Mouse (Mus musculus): ENCODE results near the gene Il17re. TPM values are rescaled to one million over a fixed set of nuclear protein-coding genes. Genes with fewer than 3 reads are reported as not detected.

Il17re gene
- polyA plus RNA-seq (2015; fragmentation: Nextera tagmentation; extraction: Ambion mirVana) = 0.13 TPM in 1 of 2 replicates, not detected in the other

GRCm38 (mm10) chr6:113457952-113458534 lies at the start of gene Il17re:
Gene Il17re, plus strand, starts transcription at chr6:113458484.
- H3K9me3 ChIP-seq = no peaks in the 10 kb centered on the region

GRCm38 (mm10) chr6:113410001-113410400 lies 48.3 kb upstream of the Il17re start:
- 79% methylated on average over 1 of the region's 1 CpGs for WGBS
- Histone ChIP-seq H3K4me1 (replicated peaks) (no peaks in the 10 kb centered on the region), H3K4me2 (replicated peaks) (no peak overlapping the region), H3K9ac (replicated peaks) (no peak overlapping the region), H3K27me3 (no peaks in the 10 kb centered on the region), H3K4me3 (replicated peaks) (no peak overlapping the region), H3K27ac (no peak overlapping the region), H3K36me3 (peaks cover 59% of the 10 kb centered on the region), H3K9me3 (no peaks in the 10 kb centered on the region)
- ATAC-seq = no peak

More at GRCm38 (mm10) chr6:113457952-113458534, at the start of gene Il17re:
- no peak within 1 kb of the TSS for H3K9ac ChIP-seq (replicated peaks)
- no peak within 1 kb of the TSS for H3K4me3 ChIP-seq (replicated peaks)
- H3K4me1 ChIP-seq (replicated peaks) = no peaks in the 10 kb centered on the region
- no peaks in the 10 kb centered on the region for H3K36me3 ChIP-seq
- H3K27me3 ChIP-seq = no peaks in the 10 kb centered on the region; the same call in 1 of the 2 replicates
- H3K27ac ChIP-seq = no peak within 1 kb of the TSS
- H3K4me2 ChIP-seq (replicated peaks) = no peak within 1 kb of the TSS
- no peak for ATAC-seq
- 86% methylated on average over 10 of the region's 10 CpGs for WGBS

GRCm38 (mm10) chr6:113416416-113416815 lies 41.9 kb upstream of the Il17re start:
- ATAC-seq = no peak
- WGBS = 94% methylated on average over 5 of the region's 5 CpGs
- H3K4me3 ChIP-seq (replicated peaks) = no peak overlapping the region
- peaks cover 24% of the 10 kb centered on the region for H3K4me1 ChIP-seq (replicated peaks)
- no peak overlapping the region for H3K9ac ChIP-seq (replicated peaks)
- no peak overlapping the region for H3K4me2 ChIP-seq (replicated peaks)
- H3K27me3 ChIP-seq = no peaks in the 10 kb centered on the region
- no peaks in the 10 kb centered on the region for H3K9me3 ChIP-seq
- no peak overlapping the region for H3K27ac ChIP-seq
- peaks cover 42% of the 10 kb centered on the region for H3K36me3 ChIP-seq

- no peaks in the 10 kb centered on the region for H3K27me3 ChIP-seq
- peak overlapping the region; percentile 68 for H3K4me3 ChIP-seq (replicated peaks)
- peaks cover 24% of the 10 kb centered on the region for H3K4me1 ChIP-seq (replicated peaks)
- no peaks in the 10 kb centered on the region for H3K9me3 ChIP-seq
- H3K9ac ChIP-seq (replicated peaks) = peak overlapping the region; percentile 83
- 16% methylated on average over 16 of the region's 16 CpGs for WGBS
- peak overlapping the region; percentile 82 for H3K4me2 ChIP-seq (replicated peaks)
- peaks cover 30% of the 10 kb centered on the region for H3K36me3 ChIP-seq
- ATAC-seq = peak; percentile 74
- H3K27ac ChIP-seq = no peak overlapping the region
These were observed 39.7 kb upstream of the Il17re start for GRCm38 (mm10) chr6:113418441-113419198.

- Histone ChIP-seq H3K9me3 (no peaks in the 10 kb centered on the region), H3K36me3 (peaks cover 24% of the 10 kb centered on the region), H3K9ac (replicated peaks) (peak within 1 kb of the TSS; percentile 83), H3K27ac (no peak within 1 kb of the TSS), H3K4me2 (replicated peaks) (peak within 1 kb of the TSS; percentile 82), H3K4me3 (replicated peaks) (peak within 1 kb of the TSS; percentile 68), H3K27me3 (no peaks in the 10 kb centered on the region), H3K4me1 (replicated peaks) (peaks cover 24% of the 10 kb centered on the region)
- ATAC-seq = peak; percentile 98
- under 1% methylated on average over 25 of the region's 25 CpGs for WGBS
These were observed 39.1 kb upstream of the Il17re start, which contains the start of gene Rpusd3 for GRCm38 (mm10) chr6:113419199-113419587. Gene Rpusd3, minus strand, starts transcription at chr6:113419340.

GRCm38 (mm10) chr6:113423000-113423399 lies 35.3 kb upstream of the Il17re start:
- H3K27me3 ChIP-seq = no peaks in the 10 kb centered on the region
- 87% methylated on average over 4 of the region's 4 CpGs for WGBS
- H3K4me3 ChIP-seq (replicated peaks) = no peak overlapping the region
- H3K9me3 ChIP-seq = no peaks in the 10 kb centered on the region
- no peak overlapping the region for H3K27ac ChIP-seq
- no peaks in the 10 kb centered on the region for H3K36me3 ChIP-seq
- no peak overlapping the region for H3K9ac ChIP-seq (replicated peaks)
- no peak overlapping the region for H3K4me2 ChIP-seq (replicated peaks)
- no peak for ATAC-seq
- peaks cover 12% of the 10 kb centered on the region for H3K4me1 ChIP-seq (replicated peaks)

GRCm38 (mm10) chr6:113424187-113424586 lies 34.1 kb upstream of the Il17re start:
- Histone ChIP-seq H3K36me3 (no peaks in the 10 kb centered on the region), H3K27me3 (no peaks in the 10 kb centered on the region), H3K4me2 (replicated peaks) (no peak overlapping the region), H3K4me1 (replicated peaks) (peaks cover 4% of the 10 kb centered on the region), H3K4me3 (replicated peaks) (no peak overlapping the region), H3K9ac (replicated peaks) (no peak overlapping the region), H3K27ac (no peak overlapping the region), H3K9me3 (no peaks in the 10 kb centered on the region)
- WGBS = 85% methylated on average over 7 of the region's 7 CpGs
- ATAC-seq = no peak

- H3K4me3 ChIP-seq (replicated peaks) = no peak overlapping the region
- H3K27ac ChIP-seq = no peak overlapping the region
- H3K36me3 ChIP-seq = no peaks in the 10 kb centered on the region
- no peaks in the 10 kb centered on the region for H3K27me3 ChIP-seq
- no peak for ATAC-seq
- no peak overlapping the region for H3K9ac ChIP-seq (replicated peaks)
- no peaks in the 10 kb centered on the region for H3K9me3 ChIP-seq
- WGBS = 90% methylated on average over 4 of the region's 4 CpGs
- H3K4me1 ChIP-seq (replicated peaks) = no peaks in the 10 kb centered on the region
- no peak overlapping the region for H3K4me2 ChIP-seq (replicated peaks)
These were observed 31.6 kb upstream of the Il17re start for GRCm38 (mm10) chr6:113426696-113427095.

- Histone ChIP-seq H3K36me3 (no peaks in the 10 kb centered on the region), H3K27me3 (no peaks in the 10 kb centered on the region), H3K4me1 (replicated peaks) (no peaks in the 10 kb centered on the region), H3K27ac (no peak overlapping the region), H3K9ac (replicated peaks) (no peak overlapping the region), H3K4me2 (replicated peaks) (no peak overlapping the region), H3K9me3 (no peaks in the 10 kb centered on the region), H3K4me3 (replicated peaks) (no peak overlapping the region)
- ATAC-seq = no peak
- 65% methylated on average over 3 of the region's 3 CpGs for WGBS
These were observed 30.9 kb upstream of the Il17re start for GRCm38 (mm10) chr6:113427397-113427796.

- no peak for ATAC-seq
- Histone ChIP-seq H3K4me1 (replicated peaks) (no peaks in the 10 kb centered on the region), H3K9me3 (no peaks in the 10 kb centered on the region), H3K36me3 (no peaks in the 10 kb centered on the region), H3K9ac (replicated peaks) (no peak overlapping the region), H3K4me3 (replicated peaks) (no peak overlapping the region), H3K4me2 (replicated peaks) (no peak overlapping the region), H3K27me3 (no peaks in the 10 kb centered on the region), H3K27ac (no peak overlapping the region)
- WGBS = 95% methylated on average over 16 of the region's 16 CpGs
These were observed 30.3 kb upstream of the Il17re start for GRCm38 (mm10) chr6:113428006-113428405.

- Histone ChIP-seq H3K4me1 (replicated peaks) (no peaks in the 10 kb centered on the region), H3K4me2 (replicated peaks) (no peak overlapping the region), H3K9ac (replicated peaks) (no peak overlapping the region), H3K4me3 (replicated peaks) (no peak overlapping the region), H3K27ac (no peak overlapping the region), H3K27me3 (no peaks in the 10 kb centered on the region), H3K36me3 (no peaks in the 10 kb centered on the region), H3K9me3 (no peaks in the 10 kb centered on the region)
- no peak for ATAC-seq
- 80% methylated on average over 3 of the region's 3 CpGs for WGBS
These were observed 28.3 kb upstream of the Il17re start for GRCm38 (mm10) chr6:113429965-113430364.

- no peaks in the 10 kb centered on the region for H3K36me3 ChIP-seq
- H3K27me3 ChIP-seq = no peaks in the 10 kb centered on the region
- no peaks in the 10 kb centered on the region for H3K4me1 ChIP-seq (replicated peaks)
- H3K27ac ChIP-seq = no peak overlapping the region
- WGBS = 66% methylated on average over 3 of the region's 3 CpGs
- H3K9ac ChIP-seq (replicated peaks) = no peak overlapping the region
- ATAC-seq = no peak
- H3K4me3 ChIP-seq (replicated peaks) = no peak overlapping the region
- no peaks in the 10 kb centered on the region for H3K9me3 ChIP-seq
- no peak overlapping the region for H3K4me2 ChIP-seq (replicated peaks)
These were observed 27.4 kb upstream of the Il17re start for GRCm38 (mm10) chr6:113430846-113431245.

All from midbrain, embryonic 13.5 days (tissue).